In the genomic region with DNA sequence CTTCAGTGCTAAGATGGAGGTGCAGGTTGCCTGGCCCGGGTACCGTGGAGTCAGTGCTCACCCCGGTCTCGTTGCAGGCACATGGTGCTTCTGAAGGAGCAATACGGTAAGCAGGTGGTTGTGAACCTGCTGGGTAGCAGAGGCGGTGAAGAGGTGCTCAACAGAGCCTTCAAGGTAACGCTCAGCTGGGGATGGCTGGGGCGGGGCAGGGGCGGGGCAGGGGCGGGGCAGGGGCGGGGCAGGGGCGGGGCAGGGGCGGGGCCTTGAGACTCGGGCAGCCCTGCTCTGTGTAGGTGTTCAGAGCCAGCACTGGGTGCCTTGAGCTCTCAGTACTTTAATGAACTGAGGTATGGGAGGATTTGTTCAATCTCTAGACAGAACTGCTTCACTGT, we compare ENCODE assay signal across 8 mouse cellular contexts.
DNase-seq lines count a peak whose midpoint lies in the region; ATAC-seq and TF ChIP-seq lines count a peak whose summit lies in the region.

No protein-coding gene starts in this region.

- H3K9me3 ChIP-seq in heart, embryonic 13.5 days: no peaks in the 10 kb centered on the region
- H3K9me3 ChIP-seq in ES-Bruce4 (replicated peaks; ENCODE audit: control insufficient read depth, insufficient read depth, low read length, poor library complexity, severe bottlenecking): no peaks in the 10 kb centered on the region
- no peaks in the 10 kb centered on the region for H3K9me3 ChIP-seq in hindbrain, embryonic 13.5 days

- 15% methylated on average over 11 of the region's 14 CpGs for WGBS in heart, embryonic 13.5 days
- 12% methylated on average over 8 of the region's 14 CpGs for WGBS in hindbrain, embryonic 13.5 days

- H3K4me3 ChIP-seq in heart, embryonic 13.5 days: no peak overlapping the region
- peak overlapping the region; percentile 24 for H3K4me3 ChIP-seq in ES-Bruce4 (ENCODE audit: low read depth, low read length)
- H3K4me3 ChIP-seq in hindbrain, embryonic 13.5 days: no peak overlapping the region

- intact Hi-C loops in heart, postnatal 25 days (cut with DNase I): no loop called here

- peak overlapping the region; percentile 90 for H3K27ac ChIP-seq in heart, embryonic 13.5 days (replicated peaks)
- no peak overlapping the region for H3K27ac ChIP-seq in ES-Bruce4 (ENCODE audit: insufficient read depth, low read length)
- H3K27ac ChIP-seq in hindbrain, embryonic 13.5 days: no peak overlapping the region

- no peaks in the 10 kb centered on the region for H3K27me3 ChIP-seq in heart, embryonic 13.5 days (replicated peaks)
- no peaks in the 10 kb centered on the region for H3K27me3 ChIP-seq in ES-Bruce4 (ENCODE audit: control insufficient read depth, insufficient read depth, low read length, poor library complexity, severe bottlenecking)
- no peaks in the 10 kb centered on the region for H3K27me3 ChIP-seq in hindbrain, embryonic 13.5 days

- H3K9ac ChIP-seq in heart, embryonic 13.5 days: 0 out of 2 replicates have a peak overlapping the region, but pooled peaks have one; percentile 40
- H3K9ac ChIP-seq in ES-Bruce4 (ENCODE audit: low read depth, poor library complexity, severe bottlenecking): 0 out of 2 replicates have a peak overlapping the region, but pooled peaks have one; percentile 5
- H3K9ac ChIP-seq in hindbrain, embryonic 13.5 days: no peak overlapping the region

- H3K4me1 ChIP-seq in heart, embryonic 13.5 days: peaks cover 76% of the 10 kb centered on the region
- H3K4me1 ChIP-seq in ES-Bruce4 (ENCODE audit: control insufficient read depth, insufficient read depth, low read length): no peaks in the 10 kb centered on the region
- peaks cover 12% of the 10 kb centered on the region for H3K4me1 ChIP-seq in hindbrain, embryonic 13.5 days (replicated peaks)

- no peak for TF ChIP-seq CTCF in ES-Bruce4 (IDR thresholded peaks at IDR 0.05; ENCODE audit: low read depth, low read length)

- H3K4me2 ChIP-seq in heart, embryonic 13.5 days: peak overlapping the region; percentile 33
- H3K4me2 ChIP-seq in hindbrain, embryonic 13.5 days: no peak overlapping the region

- peak; percentile 32 for TF ChIP-seq POLR2A in ES-Bruce4 (IDR thresholded peaks at IDR 0.05; ENCODE audit: insufficient read depth, low read length)

- no peak for ATAC-seq in heart, embryonic 13.5 days (ENCODE audit: extremely low read depth, insufficient number of reproducible peaks, low FRiP score, low TSS enrichment)
- ATAC-seq in hindbrain, embryonic 13.5 days (ENCODE audit: low FRiP score): 0 out of 2 replicates have a peak, but pooled peaks have one; percentile 28

- no peak for TF ChIP-seq EP300 in ES-Bruce4 (IDR thresholded peaks at IDR 0.05; ENCODE audit: insufficient read depth, low read depth, low read length)

- DNase-seq in heart, postnatal 25 days (ENCODE audit: low spot score): no peak
- DNase-seq in lung, postnatal 36 days: peak; percentile 51
- no peak for DNase-seq in urinary bladder, postnatal 10 days (ENCODE audit: low spot score)
- DNase-seq in natural killer cell, adult 2 months (ENCODE audit: low spot score in 2 of 2): no peak
- DNase-seq in adipocyte (ENCODE audit: low spot score): no peak

- H3K36me3 ChIP-seq in heart, embryonic 13.5 days: peaks cover 19% of the 10 kb centered on the region
- no peaks in the 10 kb centered on the region for H3K36me3 ChIP-seq in ES-Bruce4 (ENCODE audit: control insufficient read depth, insufficient read depth, low read length, poor library complexity, severe bottlenecking)
- H3K36me3 ChIP-seq in hindbrain, embryonic 13.5 days: no peaks in the 10 kb centered on the region
